Mouse (Mus musculus) intestine, postnatal 0 days (tissue): Measurements from ENCODE around the gene B3gnt2. TPM values are rescaled to one million over a fixed set of nuclear protein-coding genes. Genes with fewer than 3 reads are reported as not detected.

ENCODE experiments used
- ATAC-seq: fragments of 200-750 bp; cut with Nextera tagmentation; 2 replicates; pipeline ENCODE4 v1.8.0; 2017; ENCODE audit warnings: mild to moderate bottlenecking, moderate TSS enrichment, moderate library complexity
- H3K27ac ChIP-seq: fragments of 300-500 bp; sonication (generic); 2 replicates; pipeline ENCODE4 v1.5.1; 2014; ENCODE audit warnings: mild to moderate bottlenecking, low read depth, low read length, moderate library complexity
- H3K27me3 ChIP-seq: fragments of 300-500 bp; sonication (generic); replicated peaks from 2 replicates; pipeline ENCODE4 v1.6.1; 2014; ENCODE audit warnings: low read length, mixed read lengths; ENCODE audit not compliant: control insufficient read depth, insufficient read depth
- H3K36me3 ChIP-seq: fragments of 300-500 bp; sonication (generic); 2 replicates; pipeline ENCODE4 v1.6.1; 2014; ENCODE audit warnings: mild to moderate bottlenecking, moderate library complexity; ENCODE audit not compliant: control insufficient read depth, insufficient read depth
- H3K4me1 ChIP-seq: fragments of 300-500 bp; sonication (generic); replicated peaks from 2 replicates; pipeline ENCODE4 v1.6.1; 2014; ENCODE audit warnings: antibody characterized with exemption, low read length, mixed read lengths; ENCODE audit not compliant: control insufficient read depth, insufficient read depth
- H3K4me2 ChIP-seq: fragments of 300-500 bp; sonication (generic); replicated peaks from 2 replicates; pipeline ENCODE4 v1.6.1; 2014; ENCODE audit warnings: low read depth, mild to moderate bottlenecking, moderate library complexity
- H3K4me3 ChIP-seq: fragments of 300-500 bp; sonication (generic); 2 replicates; pipeline ENCODE4 v1.5.1; 2014; ENCODE audit warnings: low read depth, low read length
- H3K9ac ChIP-seq: fragments of 300-500 bp; sonication (generic); 2 replicates; pipeline ENCODE4 v1.6.1; 2014; ENCODE audit warnings: mild to moderate bottlenecking, low read depth, low read length
- H3K9me3 ChIP-seq: fragments of 300-500 bp; sonication (generic); 2 replicates; pipeline ENCODE4 v1.6.1; 2016; ENCODE audit warnings: mixed run types; ENCODE audit not compliant: control insufficient read depth
- CTCF ChIP-seq: sonication (generic); IDR thresholded peaks from 2 replicates; pipeline ENCODE4 v1.5.1; 2016; ENCODE audit warnings: low read depth, mild to moderate bottlenecking, control low read depth, antibody characterized with exemption, moderate library complexity
- WGBS: fragments of 180-500 bp; shearing (Covaris S2); extraction: QIAGEN DNeasy Blood & Tissue Kit; methylation state at CpG from one replicate; pipeline ENCODE4 v1.1.7; 2014; 5-methylcytosine and 5-hydroxymethylcytosine counted together
- polyA plus RNA-seq: library from polyadenylated mRNA; unstranded; fragments of >200 nt; fragmentation: Nextera tagmentation; extraction: Ambion mirVana; gene quantifications from 2 replicates; pipeline ENCODE4 v1.2.1, GENCODE M21; 2015

The B3gnt2 gene
- polyA plus RNA-seq: 13.8 and 15.1 TPM in 2 replicates

GRCm38 (mm10) chr11:22860335-22861227 is at the start of gene B3gnt2:
B3gnt2 (minus strand) TSS chr11:22860961.
- Histone ChIP-seq H3K4me2 (peak within 1 kb of the TSS; percentile 80), H3K9me3 (no peaks in the 10 kb centered on the region), H3K9ac (peak within 1 kb of the TSS; percentile 87), H3K27ac (peak within 1 kb of the TSS; percentile 95), H3K27me3 (no peaks in the 10 kb centered on the region), H3K4me3 (peak within 1 kb of the TSS; percentile 79), H3K4me1 (no peaks in the 10 kb centered on the region), H3K36me3 (no peaks in the 10 kb centered on the region)
- 9% methylated on average over 41 of the region's 41 CpGs for WGBS
- TF ChIP-seq CTCF: no peak
- ATAC-seq: peak; percentile 70

GRCm38 (mm10) chr11:22906453-22906865 is 45.7 kb upstream of the B3gnt2 start:
- no peak overlapping the region for H3K4me2 ChIP-seq
- no peaks in the 10 kb centered on the region for H3K9me3 ChIP-seq
- no peak overlapping the region for H3K9ac ChIP-seq
- no peaks in the 10 kb centered on the region for H3K27me3 ChIP-seq
- no peak for TF ChIP-seq CTCF
- peak; percentile 72 for ATAC-seq
- H3K27ac ChIP-seq: 0 out of 2 replicates have a peak overlapping the region, but pooled peaks have one; percentile 16
- H3K4me1 ChIP-seq: no peaks in the 10 kb centered on the region
- H3K36me3 ChIP-seq: no peaks in the 10 kb centered on the region
- H3K4me3 ChIP-seq: no peak overlapping the region

- H3K27ac ChIP-seq: no peak overlapping the region
- no peaks in the 10 kb centered on the region for H3K4me1 ChIP-seq
- no peak for TF ChIP-seq CTCF
- H3K9ac ChIP-seq: no peak overlapping the region
- no peak for ATAC-seq
- no peak overlapping the region for H3K4me2 ChIP-seq
- H3K27me3 ChIP-seq: no peaks in the 10 kb centered on the region
- WGBS: 50% methylated on average over 2 of the region's 2 CpGs
- 0 out of 2 replicates have a peak, but pooled peaks cover 4% of the 10 kb centered on the region for H3K36me3 ChIP-seq
- H3K4me3 ChIP-seq: no peak overlapping the region
- H3K9me3 ChIP-seq: no peaks in the 10 kb centered on the region
Observed at GRCm38 (mm10) chr11:22902923-22903322, 42.2 kb upstream of the B3gnt2 start.

- Histone ChIP-seq H3K27me3 (no peaks in the 10 kb centered on the region), H3K27ac (no peak overlapping the region), H3K9ac (no peak overlapping the region), H3K4me1 (no peaks in the 10 kb centered on the region), H3K4me3 (no peak overlapping the region), H3K9me3 (no peaks in the 10 kb centered on the region), H3K4me2 (no peak overlapping the region), H3K36me3 (0 out of 2 replicates have a peak, but pooled peaks cover 6% of the 10 kb centered on the region)
- WGBS: 67% methylated on average over 3 of the region's 3 CpGs
- no peak for TF ChIP-seq CTCF
- no peak for ATAC-seq
Observed at GRCm38 (mm10) chr11:22900041-22900440, 39.3 kb upstream of the B3gnt2 start.

- Histone ChIP-seq H3K27ac (no peak overlapping the region), H3K36me3 (0 out of 2 replicates have a peak, but pooled peaks cover 6% of the 10 kb centered on the region), H3K4me2 (no peak overlapping the region), H3K27me3 (no peaks in the 10 kb centered on the region), H3K9ac (no peak overlapping the region), H3K4me3 (no peak overlapping the region), H3K9me3 (no peaks in the 10 kb centered on the region), H3K4me1 (no peaks in the 10 kb centered on the region)
- TF ChIP-seq CTCF: no peak
- 87% methylated on average over 4 of the region's 4 CpGs for WGBS
- ATAC-seq: no peak
Observed at GRCm38 (mm10) chr11:22897642-22898041, 36.9 kb upstream of the B3gnt2 start.

GRCm38 (mm10) chr11:22897127-22897526 is 36.4 kb upstream of the B3gnt2 start:
- H3K27ac ChIP-seq: no peak overlapping the region
- no peak overlapping the region for H3K4me2 ChIP-seq
- H3K9me3 ChIP-seq: no peaks in the 10 kb centered on the region
- 88% methylated on average over 4 of the region's 4 CpGs for WGBS
- no peak overlapping the region for H3K4me3 ChIP-seq
- no peak for ATAC-seq
- H3K36me3 ChIP-seq: 0 out of 2 replicates have a peak, but pooled peaks cover 6% of the 10 kb centered on the region
- no peaks in the 10 kb centered on the region for H3K27me3 ChIP-seq
- no peaks in the 10 kb centered on the region for H3K4me1 ChIP-seq
- H3K9ac ChIP-seq: no peak overlapping the region
- TF ChIP-seq CTCF: no peak
